Mouse (Mus musculus): ENCODE data around the gene Adgra3.

GRCm38 (mm10) chr5:49924712-49925111, 134.1 kb downstream of the Adgra3 start:
- TF ChIP-seq CTCF (IDR thresholded peaks at IDR 0.05) (0 out of 2 replicates have a peak, but pooled peaks have one; percentile 8), EP300 (IDR thresholded peaks at IDR 0.05) (no peak)

Data from lung, postnatal 0 days (tissue).